Mouse (Mus musculus) myocyte (in vitro differentiated cells): ENCODE measurements around the gene Wrap53.

Experiments used
- POLR2A ChIP-seq: IDR thresholded peaks from one replicate; pipeline ENCODE4 v1.6.1; 2011; ENCODE audit warnings: low read depth, mild to moderate bottlenecking, control low read depth, moderate library complexity; ENCODE audit not compliant: insufficient read length
- TCF3 ChIP-seq: IDR thresholded peaks from one replicate; pipeline ENCODE4 v1.6.1; 2011; ENCODE audit warnings: low read depth, control low read depth; ENCODE audit not compliant: insufficient read length
- USF1 ChIP-seq: IDR thresholded peaks from one replicate; pipeline ENCODE4 v1.6.1; 2011; ENCODE audit warnings: low read depth, mild to moderate bottlenecking, control low read depth, moderate library complexity

GRCm38 (mm10) chr11:69616781-69617180 lies 36.7 kb upstream of the Wrap53 start:
- TF ChIP-seq POLR2A, result no peak
- TF ChIP-seq USF1, result no peak
- no peak for TF ChIP-seq TCF3
